Mouse (Mus musculus) ES-Bruce4 (cell line): Measurements from ENCODE around the gene Atp11c.

ENCODE experiments used
- CTCF ChIP-seq: IDR thresholded peaks from one replicate; pipeline ENCODE4 v1.8.1; 2011; ENCODE audit warnings: low read depth, low read length
- EP300 ChIP-seq: IDR thresholded peaks from 2 replicates; pipeline ENCODE4 v1.6.1; 2011; ENCODE audit warnings: low read depth, low read length; ENCODE audit not compliant: insufficient read depth
- POLR2A ChIP-seq: IDR thresholded peaks from one replicate; pipeline ENCODE4 v1.8.1; 2011; ENCODE audit warnings: low read length; ENCODE audit not compliant: insufficient read depth

- no peak for TF ChIP-seq CTCF
- no peak for TF ChIP-seq POLR2A
- no peak for TF ChIP-seq EP300
These were observed 409.9 kb downstream of the Atp11c start for GRCm38 (mm10) chrX:60182611-60183010.
